Mouse (Mus musculus): ENCODE measurements around the gene Emilin1. TPM values are rescaled to one million over a fixed set of nuclear protein-coding genes. Genes with fewer than 3 reads are reported as not detected.
A peak's percentile ranks its signal among the peaks of the same experiment; 100 is the strongest.

Gene Emilin1
- polyA plus RNA-seq (2015; fragmentation: Nextera tagmentation; extraction: Ambion mirVana): 173 and 177 TPM in 2 replicates

DNA sequence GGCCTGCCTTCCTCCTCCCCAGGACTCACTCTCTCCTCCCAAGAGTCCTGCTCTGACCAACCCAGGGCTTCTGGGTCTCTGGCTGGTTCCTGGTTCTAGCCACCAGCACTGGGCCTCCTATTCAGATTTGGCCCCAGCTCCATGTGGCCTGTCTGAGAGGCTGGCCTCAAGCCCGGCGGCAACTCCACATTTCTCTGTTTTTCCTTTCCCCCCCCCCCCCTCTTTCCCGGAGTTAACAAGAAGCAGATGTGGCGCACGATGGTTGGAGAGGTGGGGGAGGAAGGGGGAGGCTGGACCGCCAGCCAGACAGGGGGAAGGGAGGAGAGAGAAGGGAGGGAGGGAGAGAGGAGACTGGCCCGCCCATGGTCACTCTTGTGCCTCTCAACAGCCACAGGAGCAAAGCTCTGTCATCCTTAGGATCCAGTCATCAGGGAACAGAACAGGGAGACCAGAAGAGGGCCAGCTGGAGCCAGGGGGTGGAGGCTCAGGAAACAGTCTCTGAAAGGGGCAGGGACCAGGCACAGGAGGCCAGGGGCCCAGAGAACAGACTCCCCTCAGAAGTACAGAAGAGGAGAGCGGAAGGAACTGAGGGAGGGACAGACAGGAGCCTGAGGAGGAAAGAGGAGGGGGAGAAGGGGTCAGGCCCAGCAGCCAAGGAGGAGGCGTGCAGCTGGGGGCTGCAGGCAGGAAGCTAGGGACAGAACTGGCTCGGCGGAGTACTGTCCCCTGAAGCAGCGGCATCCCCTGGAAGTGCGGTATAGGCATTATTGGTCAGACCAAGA lies at the start of gene Emilin1:
Gene Emilin1, plus strand, starts transcription at position 343 of the 782 bp plus-strand sequence.
- H3K4me2 ChIP-seq (ENCODE audit: low read depth, low read length): peak within 1 kb of the TSS; percentile 77
- 27% methylated on average over 13 of the region's 13 CpGs for WGBS
- H3K4me1 ChIP-seq (ENCODE audit: control insufficient read depth, insufficient read depth, low read length): peaks cover 60% of the 10 kb centered on the region
- peak within 1 kb of the TSS; percentile 81 for H3K9ac ChIP-seq (ENCODE audit: low read depth, low read length)
- H3K4me3 ChIP-seq (ENCODE audit: low read length): peak within 1 kb of the TSS; percentile 62
- peak; percentile 66 for ATAC-seq
- peak within 1 kb of the TSS; percentile 93 for H3K27ac ChIP-seq (ENCODE audit: low read length)
- H3K9me3 ChIP-seq (ENCODE audit: control insufficient read depth, low read length): no peaks in the 10 kb centered on the region
- no peaks in the 10 kb centered on the region for H3K36me3 ChIP-seq (ENCODE audit: control insufficient read depth, insufficient read depth, low read length)
- H3K27me3 ChIP-seq (replicated peaks; ENCODE audit: control insufficient read depth, insufficient read depth, low read length): no peaks in the 10 kb centered on the region

DNA sequence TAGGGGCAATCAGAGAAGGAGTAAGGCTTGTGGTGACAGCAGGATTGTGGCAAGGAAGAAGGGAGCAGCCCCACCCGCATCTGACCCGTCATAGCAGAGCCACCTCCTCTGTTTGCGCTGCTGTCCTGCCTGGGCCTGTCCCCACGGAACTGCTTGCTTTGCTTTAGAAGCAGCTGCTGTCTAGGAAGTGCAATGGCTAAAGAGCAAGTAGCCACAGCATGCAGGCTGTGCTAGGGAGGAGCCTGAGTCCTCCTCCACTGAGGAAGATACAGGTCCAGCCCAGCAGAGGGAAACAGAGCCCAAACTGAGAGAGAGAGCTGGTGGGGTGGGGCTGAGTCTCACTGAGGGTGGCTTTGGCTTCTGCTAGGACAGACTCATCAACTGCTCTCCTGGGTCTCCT lies 49.4 kb upstream of the Emilin1 start:
- Histone ChIP-seq H3K36me3 (ENCODE audit: control insufficient read depth, insufficient read depth, low read length) (no peaks in the 10 kb centered on the region), H3K9ac (ENCODE audit: low read depth, low read length) (0 out of 2 replicates have a peak overlapping the region, but pooled peaks have one; percentile 1), H3K9me3 (ENCODE audit: control insufficient read depth, low read length) (peaks cover 4% of the 10 kb centered on the region; the same call in 1 of the 2 replicates), H3K27me3 (replicated peaks; ENCODE audit: control insufficient read depth, insufficient read depth, low read length) (no peaks in the 10 kb centered on the region), H3K27ac (ENCODE audit: low read length) (no peak overlapping the region), H3K4me3 (ENCODE audit: low read length) (no peak overlapping the region), H3K4me2 (ENCODE audit: low read depth, low read length) (no peak overlapping the region), H3K4me1 (ENCODE audit: control insufficient read depth, insufficient read depth, low read length) (no peaks in the 10 kb centered on the region)
- 33% methylated on average over 4 of the region's 4 CpGs for WGBS
- ATAC-seq: peak; percentile 42

DNA sequence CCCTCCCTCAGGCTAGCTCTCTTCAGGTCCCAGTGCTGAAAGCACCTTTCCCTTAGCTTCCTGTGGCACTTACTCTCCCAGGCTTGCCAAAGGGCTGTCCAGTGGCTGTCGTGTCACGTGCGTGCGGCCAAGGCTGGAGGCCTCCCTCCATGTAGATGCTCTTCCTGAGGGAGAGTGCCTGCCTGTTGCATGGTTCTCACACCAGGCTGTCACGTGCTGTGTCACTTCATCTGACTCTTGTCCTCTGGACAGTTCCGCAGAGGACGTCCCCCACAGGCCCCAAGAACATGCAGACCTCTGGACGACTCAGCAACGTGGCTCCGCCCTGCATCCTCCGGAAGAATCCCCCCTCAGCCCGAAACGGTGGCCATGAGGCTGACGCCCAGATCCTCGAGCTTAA lies 48.9 kb upstream of the Emilin1 start:
- Histone ChIP-seq H3K4me2 (ENCODE audit: low read depth, low read length) (no peak overlapping the region), H3K9me3 (ENCODE audit: control insufficient read depth, low read length) (peaks cover 4% of the 10 kb centered on the region; the same call in 1 of the 2 replicates), H3K27ac (ENCODE audit: low read length) (no peak overlapping the region), H3K36me3 (ENCODE audit: control insufficient read depth, insufficient read depth, low read length) (no peaks in the 10 kb centered on the region), H3K4me3 (ENCODE audit: low read length) (no peak overlapping the region), H3K9ac (ENCODE audit: low read depth, low read length) (no peak overlapping the region), H3K4me1 (ENCODE audit: control insufficient read depth, insufficient read depth, low read length) (no peaks in the 10 kb centered on the region), H3K27me3 (replicated peaks; ENCODE audit: control insufficient read depth, insufficient read depth, low read length) (no peaks in the 10 kb centered on the region)
- ATAC-seq: no peak
- 50% methylated on average over 15 of the region's 15 CpGs for WGBS

DNA sequence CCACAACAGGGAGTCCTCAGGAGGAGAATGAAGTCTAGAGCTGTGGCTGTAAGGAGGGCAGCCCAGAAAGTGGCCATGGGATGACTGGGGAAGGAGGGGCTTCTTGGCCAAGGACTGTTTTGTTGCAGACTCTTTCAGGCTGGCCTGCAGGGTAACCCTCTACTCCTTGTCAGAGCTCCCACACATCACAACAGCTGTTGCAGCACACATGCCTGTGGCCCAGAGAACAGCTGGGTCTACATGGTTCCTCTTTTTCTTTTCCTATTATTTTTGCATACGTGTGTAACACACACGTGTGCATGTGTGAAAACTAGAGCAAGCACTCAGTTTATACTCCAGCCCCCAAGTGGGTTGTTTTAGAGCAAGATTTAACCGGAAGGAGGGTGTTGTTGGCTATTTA lies 46.3 kb upstream of the Emilin1 start:
- 94% methylated on average over 3 of the region's 3 CpGs for WGBS
- no peak for ATAC-seq

DNA sequence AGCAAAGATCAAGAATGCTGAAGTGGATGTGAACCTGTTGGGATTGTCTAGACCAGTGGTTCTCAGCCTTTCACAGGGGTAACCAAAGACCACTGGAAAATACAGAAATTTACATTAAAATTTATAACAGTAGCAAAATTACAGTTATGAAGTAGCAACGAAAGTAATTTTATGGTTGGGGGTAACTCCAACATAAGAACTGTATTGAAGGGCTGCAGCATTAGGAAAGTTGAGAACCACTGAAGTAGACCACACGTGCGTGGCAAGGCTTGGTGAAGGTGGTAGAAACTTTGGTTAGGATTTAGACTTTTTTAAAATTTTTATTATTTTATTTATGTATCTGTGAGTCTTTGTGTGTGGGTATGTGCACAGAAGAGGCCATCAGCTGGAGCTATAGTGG lies 45.5 kb upstream of the Emilin1 start, which contains the start of gene Tmem214:
Gene Tmem214, plus strand, starts transcription at position 301 of the 400 bp plus-strand sequence.
- Histone ChIP-seq H3K9me3 (ENCODE audit: control insufficient read depth, low read length) (no peaks in the 10 kb centered on the region), H3K27ac (ENCODE audit: low read length) (0 out of 2 replicates have a peak within 1 kb of the TSS, but pooled peaks have one; percentile 4), H3K9ac (ENCODE audit: low read depth, low read length) (peak within 1 kb of the TSS; percentile 92; the same call in 1 of the 2 replicates), H3K27me3 (replicated peaks; ENCODE audit: control insufficient read depth, insufficient read depth, low read length) (no peaks in the 10 kb centered on the region), H3K4me3 (ENCODE audit: low read length) (no peak within 1 kb of the TSS; the same call in 1 of the 2 replicates), H3K4me1 (ENCODE audit: control insufficient read depth, insufficient read depth, low read length) (peaks cover 11% of the 10 kb centered on the region), H3K36me3 (ENCODE audit: control insufficient read depth, insufficient read depth, low read length) (peaks cover 12% of the 10 kb centered on the region), H3K4me2 (ENCODE audit: low read depth, low read length) (no peak within 1 kb of the TSS)
- WGBS: 96% methylated on average over 3 of the region's 3 CpGs
- no peak for ATAC-seq

More for the DNA sequence above, 46.3 kb upstream of the Emilin1 start:
- no peaks in the 10 kb centered on the region for H3K9me3 ChIP-seq (ENCODE audit: control insufficient read depth, low read length)
- no peak overlapping the region for H3K27ac ChIP-seq (ENCODE audit: low read length)
- H3K4me2 ChIP-seq (ENCODE audit: low read depth, low read length): no peak overlapping the region
- H3K4me1 ChIP-seq (ENCODE audit: control insufficient read depth, insufficient read depth, low read length): peaks cover 11% of the 10 kb centered on the region
- no peaks in the 10 kb centered on the region for H3K27me3 ChIP-seq (replicated peaks; ENCODE audit: control insufficient read depth, insufficient read depth, low read length)
- no peak overlapping the region for H3K4me3 ChIP-seq (ENCODE audit: low read length)
- H3K9ac ChIP-seq (ENCODE audit: low read depth, low read length): no peak overlapping the region
- H3K36me3 ChIP-seq (ENCODE audit: control insufficient read depth, insufficient read depth, low read length): peaks cover 5% of the 10 kb centered on the region

DNA sequence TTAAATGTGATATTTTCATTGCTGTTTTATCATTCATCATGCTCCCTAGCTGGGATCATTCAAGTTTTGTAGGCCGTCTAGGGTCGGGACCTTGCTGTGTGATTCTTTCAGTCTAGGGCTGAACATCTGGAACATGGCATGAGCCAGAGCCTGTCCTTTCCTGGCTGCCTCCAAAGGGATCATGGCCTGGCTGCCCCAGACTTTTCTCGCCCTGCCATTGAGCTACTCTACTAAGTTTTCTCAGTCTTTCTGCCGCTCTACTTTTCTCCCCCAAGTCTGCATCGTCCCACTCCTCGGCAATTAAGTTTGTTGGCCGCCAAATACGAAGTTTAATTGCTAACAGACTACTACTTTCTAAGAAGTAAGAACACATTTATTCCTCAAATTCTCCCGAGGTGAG lies 44.2 kb upstream of the Emilin1 start:
- Histone ChIP-seq H3K27me3 (replicated peaks; ENCODE audit: control insufficient read depth, insufficient read depth, low read length) (no peaks in the 10 kb centered on the region), H3K4me1 (ENCODE audit: control insufficient read depth, insufficient read depth, low read length) (peaks cover 11% of the 10 kb centered on the region), H3K9ac (ENCODE audit: low read depth, low read length) (peak overlapping the region; percentile 92), H3K9me3 (ENCODE audit: control insufficient read depth, low read length) (no peaks in the 10 kb centered on the region), H3K27ac (ENCODE audit: low read length) (0 out of 2 replicates have a peak overlapping the region, but pooled peaks have one; percentile 4), H3K36me3 (ENCODE audit: control insufficient read depth, insufficient read depth, low read length) (peaks cover 17% of the 10 kb centered on the region), H3K4me3 (ENCODE audit: low read length) (peak overlapping the region; percentile 95), H3K4me2 (ENCODE audit: low read depth, low read length) (peak overlapping the region; percentile 55)
- WGBS: 20% methylated on average over 9 of the region's 9 CpGs
- peak; percentile 37 for ATAC-seq

DNA sequence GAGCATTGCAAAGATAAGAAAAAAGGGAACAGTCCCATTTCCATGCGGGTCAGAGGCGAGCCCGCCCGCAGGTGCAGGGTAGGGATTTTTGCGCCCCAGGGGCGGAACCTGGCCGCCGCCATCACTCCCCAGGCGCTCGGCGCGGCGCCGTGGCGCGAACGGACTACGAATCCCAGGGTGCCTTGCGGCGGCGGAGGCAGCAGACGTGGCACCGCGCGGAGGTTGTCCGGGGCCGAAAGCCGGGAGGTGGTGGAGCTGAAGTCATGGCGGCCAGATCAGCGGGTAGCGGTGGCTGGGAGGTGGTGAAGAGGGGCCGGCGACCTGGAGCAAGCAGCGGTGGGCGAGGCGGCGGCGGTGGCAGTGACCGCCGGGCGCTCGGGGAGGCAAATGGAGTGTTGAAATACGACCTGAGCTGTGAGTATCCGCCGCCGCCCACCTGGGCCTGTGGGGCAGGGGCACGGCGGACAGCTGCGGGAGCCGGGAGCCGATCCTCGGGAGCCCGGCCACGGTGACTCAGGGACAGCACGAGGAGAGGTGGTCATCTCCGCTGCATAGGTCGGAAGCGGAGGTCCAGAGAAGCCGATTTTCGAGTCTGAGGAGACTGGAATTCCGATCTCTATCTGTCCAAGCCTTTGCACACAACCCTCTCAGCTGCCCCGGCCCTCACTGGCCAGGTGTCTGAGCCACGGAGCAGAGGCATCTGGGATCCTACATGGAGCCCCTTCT lies 43.6 kb upstream of the Emilin1 start:
- whole genome bisulfite sequencing: under 1% methylated on average over 63 of the region's 63 CpGs
- ATAC-seq: peak; percentile 96

DNA sequence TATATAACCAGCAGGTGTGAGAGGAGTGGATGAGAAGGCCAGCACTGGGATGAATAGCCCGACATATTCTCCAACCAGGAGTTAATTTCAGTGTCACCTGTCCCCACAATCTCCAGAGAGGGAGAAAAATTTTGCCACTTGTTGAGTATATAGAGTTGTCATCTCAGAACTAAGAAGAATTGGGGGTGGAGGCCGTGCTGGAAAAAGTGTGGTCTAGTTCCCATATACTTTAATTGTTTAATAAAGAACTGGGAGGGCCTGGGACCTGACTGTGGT lies 43.1 kb upstream of the Emilin1 start:
- 30% methylated on average over 2 of the region's 2 CpGs for WGBS
- H3K4me3 ChIP-seq (ENCODE audit: low read length): peak overlapping the region; percentile 95
- H3K4me2 ChIP-seq (ENCODE audit: low read depth, low read length): peak overlapping the region; percentile 68
- peak overlapping the region; percentile 63; the same call in 1 of the 2 replicates for H3K27ac ChIP-seq (ENCODE audit: low read length)
- no peak for ATAC-seq
- H3K36me3 ChIP-seq (ENCODE audit: control insufficient read depth, insufficient read depth, low read length): peaks cover 26% of the 10 kb centered on the region
- H3K9ac ChIP-seq (ENCODE audit: low read depth, low read length): peak overlapping the region; percentile 92
- no peaks in the 10 kb centered on the region for H3K9me3 ChIP-seq (ENCODE audit: control insufficient read depth, low read length)
- H3K4me1 ChIP-seq (ENCODE audit: control insufficient read depth, insufficient read depth, low read length): peaks cover 11% of the 10 kb centered on the region
- no peaks in the 10 kb centered on the region for H3K27me3 ChIP-seq (replicated peaks; ENCODE audit: control insufficient read depth, insufficient read depth, low read length)

More for the DNA sequence above, 43.6 kb upstream of the Emilin1 start:
- Histone ChIP-seq H3K9me3 (ENCODE audit: control insufficient read depth, low read length) (no peaks in the 10 kb centered on the region), H3K9ac (ENCODE audit: low read depth, low read length) (peak overlapping the region; percentile 92), H3K4me3 (ENCODE audit: low read length) (peak overlapping the region; percentile 95), H3K4me2 (ENCODE audit: low read depth, low read length) (peak overlapping the region; percentile 68), H3K4me1 (ENCODE audit: control insufficient read depth, insufficient read depth, low read length) (peaks cover 11% of the 10 kb centered on the region), H3K27me3 (replicated peaks; ENCODE audit: control insufficient read depth, insufficient read depth, low read length) (no peaks in the 10 kb centered on the region), H3K27ac (ENCODE audit: low read length) (peak overlapping the region; percentile 63; the same call in 1 of the 2 replicates), H3K36me3 (ENCODE audit: control insufficient read depth, insufficient read depth, low read length) (peaks cover 23% of the 10 kb centered on the region)

DNA sequence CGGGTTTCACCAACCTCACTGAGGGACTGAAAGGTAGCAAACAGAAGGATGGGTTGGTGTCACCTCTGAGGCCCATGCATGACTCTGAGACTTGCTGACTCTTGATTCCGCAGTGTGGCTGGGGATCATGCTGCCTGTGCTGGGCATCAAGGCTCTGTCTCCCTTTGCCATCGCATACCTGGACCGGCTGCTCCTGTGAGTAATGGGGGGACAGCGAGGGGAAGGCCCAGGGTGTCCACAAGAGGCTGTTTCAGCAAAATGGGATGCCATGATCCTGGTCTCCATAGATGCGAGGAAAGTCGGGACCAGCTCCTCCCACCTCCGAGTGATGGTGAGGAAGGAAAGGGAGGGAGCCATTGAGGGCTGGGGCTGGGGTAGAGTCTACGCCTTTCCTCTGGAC lies 40.6 kb upstream of the Emilin1 start:
- no peak for ATAC-seq
- WGBS: 94% methylated on average over 9 of the region's 9 CpGs
- Histone ChIP-seq H3K9ac (ENCODE audit: low read depth, low read length) (no peak overlapping the region), H3K4me1 (ENCODE audit: control insufficient read depth, insufficient read depth, low read length) (peaks cover 11% of the 10 kb centered on the region), H3K9me3 (ENCODE audit: control insufficient read depth, low read length) (no peaks in the 10 kb centered on the region), H3K4me3 (ENCODE audit: low read length) (no peak overlapping the region), H3K4me2 (ENCODE audit: low read depth, low read length) (no peak overlapping the region), H3K27ac (ENCODE audit: low read length) (no peak overlapping the region), H3K36me3 (ENCODE audit: control insufficient read depth, insufficient read depth, low read length) (peaks cover 44% of the 10 kb centered on the region), H3K27me3 (replicated peaks; ENCODE audit: control insufficient read depth, insufficient read depth, low read length) (no peaks in the 10 kb centered on the region)
